Mouse (Mus musculus) ES-Bruce4 (cell line): Measurements from ENCODE around the gene Ppard. TPM values are rescaled to one million over a fixed set of nuclear protein-coding genes. Genes with fewer than 3 reads are reported as not detected.

Source experiments
- H3K27ac ChIP-seq: 2 replicates; pipeline ENCODE4 v1.5.1; 2012; ENCODE audit warnings: low read length, inconsistent platforms; ENCODE audit not compliant: insufficient read depth
- H3K27me3 ChIP-seq: 2 replicates; pipeline ENCODE4 v1.6.1; 2012; ENCODE audit warnings: mild to moderate bottlenecking, low read length, inconsistent platforms; ENCODE audit not compliant: control insufficient read depth, poor library complexity, insufficient read depth, severe bottlenecking
- H3K36me3 ChIP-seq: 2 replicates; pipeline ENCODE4 v1.6.1; 2012; ENCODE audit warnings: inconsistent platforms, mild to moderate bottlenecking, low read length, moderate library complexity; ENCODE audit not compliant: control insufficient read depth, poor library complexity, insufficient read depth, severe bottlenecking
- H3K4me1 ChIP-seq: one replicate; pipeline ENCODE4 v1.8.1; 2011; ENCODE audit warnings: low read length; ENCODE audit not compliant: control insufficient read depth, insufficient read depth
- H3K4me3 ChIP-seq: 2 replicates; pipeline ENCODE4 v1.5.1; 2011; ENCODE audit warnings: low read depth, mild to moderate bottlenecking, low read length
- H3K9ac ChIP-seq: 2 replicates; pipeline ENCODE4 v1.6.1; 2012; ENCODE audit warnings: low read depth, mild to moderate bottlenecking, inconsistent platforms; ENCODE audit not compliant: poor library complexity, severe bottlenecking
- H3K9me3 ChIP-seq: replicated peaks from 2 replicates; pipeline ENCODE4 v1.6.1; 2012; ENCODE audit warnings: mild to moderate bottlenecking, low read length, inconsistent platforms; ENCODE audit not compliant: control insufficient read depth, poor library complexity, insufficient read depth, severe bottlenecking
- CTCF ChIP-seq: IDR thresholded peaks from one replicate; pipeline ENCODE4 v1.8.1; 2011; ENCODE audit warnings: low read depth, low read length
- EP300 ChIP-seq: IDR thresholded peaks from 2 replicates; pipeline ENCODE4 v1.6.1; 2011; ENCODE audit warnings: low read depth, low read length; ENCODE audit not compliant: insufficient read depth
- POLR2A ChIP-seq: IDR thresholded peaks from one replicate; pipeline ENCODE4 v1.8.1; 2011; ENCODE audit warnings: low read length; ENCODE audit not compliant: insufficient read depth
- polyA plus RNA-seq: library from polyadenylated mRNA; stranded (reverse); fragments of >200 nt; gene quantifications from 2 replicates; pipeline ENCODE4 v1.2.4, GENCODE M21; 2011; ENCODE audit warnings: low read depth; ENCODE audit not compliant: missing spikeins, insufficient read depth, insufficient read length

Gene Ppard
- polyA plus RNA-seq, 1 experiment: 24.0 TPM

DNA sequence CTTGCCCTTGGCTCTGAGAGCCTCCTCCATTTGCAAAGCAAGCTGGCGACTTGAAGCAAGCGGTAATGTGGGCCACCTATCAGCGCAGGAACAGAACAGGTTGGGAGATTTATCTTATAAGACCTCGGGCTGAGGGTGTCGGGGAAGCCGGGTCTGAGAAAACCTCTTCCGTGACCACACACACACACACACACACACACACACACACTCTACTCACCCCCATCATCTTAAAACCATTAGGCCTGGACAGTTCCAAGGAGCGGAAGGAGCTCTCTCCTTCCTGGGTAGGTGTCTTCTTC, 24.2 kb upstream of the Ppard start:
- H3K27ac ChIP-seq: peak overlapping the region; percentile 7
- no peaks in the 10 kb centered on the region for H3K9me3 ChIP-seq
- TF ChIP-seq CTCF: no peak
- TF ChIP-seq POLR2A: no peak
- TF ChIP-seq EP300: no peak
- H3K36me3 ChIP-seq: no peaks in the 10 kb centered on the region
- H3K9ac ChIP-seq: peak overlapping the region; percentile 73
- peak overlapping the region; percentile 73 for H3K4me3 ChIP-seq
- no peaks in the 10 kb centered on the region for H3K27me3 ChIP-seq
- H3K4me1 ChIP-seq: peaks cover 3% of the 10 kb centered on the region

DNA sequence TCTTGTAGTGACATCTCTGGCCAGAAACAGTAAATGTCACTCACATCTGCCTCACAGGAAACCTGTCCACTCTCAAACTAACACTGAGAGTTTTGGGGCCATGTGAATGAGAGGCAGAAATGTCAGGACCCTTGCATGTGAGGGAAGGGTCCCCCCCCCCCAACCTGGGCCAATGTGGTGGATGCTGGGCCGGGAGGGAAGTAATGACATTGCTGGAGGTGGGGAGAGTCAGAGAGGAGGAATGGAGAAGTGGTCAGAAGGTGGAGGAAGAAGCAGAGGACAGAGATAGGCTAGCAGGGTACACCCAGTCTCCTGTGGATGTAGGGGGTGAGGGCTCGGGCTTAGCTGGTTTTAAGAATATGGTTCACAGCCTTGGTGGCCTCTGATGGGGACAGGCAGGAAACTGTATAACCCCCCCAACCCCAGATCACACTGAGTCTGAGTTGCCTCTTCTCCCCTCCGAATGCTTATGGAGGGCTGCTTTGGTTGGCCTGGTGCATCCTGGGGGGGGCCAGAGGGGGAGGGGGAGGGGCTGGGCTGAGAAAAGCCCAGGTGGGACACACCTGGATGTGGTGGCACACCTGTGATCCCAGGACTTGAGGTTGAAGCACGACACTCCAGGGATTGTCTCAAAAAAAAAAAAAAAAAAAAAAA, 22.9 kb upstream of the Ppard start:
- Histone ChIP-seq H3K36me3 (no peaks in the 10 kb centered on the region), H3K4me1 (peaks cover 3% of the 10 kb centered on the region), H3K27ac (no peak overlapping the region), H3K27me3 (no peaks in the 10 kb centered on the region), H3K4me3 (no peak overlapping the region), H3K9ac (no peak overlapping the region), H3K9me3 (no peaks in the 10 kb centered on the region)
- TF ChIP-seq EP300 (no peak), CTCF (no peak), POLR2A (no peak)

DNA sequence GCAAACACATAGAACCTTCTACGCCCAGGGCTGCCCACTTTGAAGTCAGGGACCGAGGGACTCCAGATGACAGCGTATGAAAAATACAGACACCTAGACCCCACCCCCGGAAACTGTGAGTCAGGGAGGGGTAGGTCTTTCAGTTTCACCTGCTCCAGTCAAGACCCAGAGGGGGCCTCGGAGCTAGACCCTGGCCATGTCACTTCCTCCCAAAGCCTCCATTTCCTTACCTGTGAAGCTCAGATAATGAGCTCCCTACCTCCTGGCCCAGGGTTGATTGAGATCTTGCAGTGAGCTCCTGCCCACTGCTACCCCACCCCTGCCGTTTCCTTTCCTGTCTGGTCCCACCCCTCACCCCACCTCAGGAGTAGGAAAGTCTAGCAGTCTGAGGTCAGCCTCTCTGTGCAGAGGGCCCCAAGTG, 20.6 kb upstream of the Ppard start:
- Histone ChIP-seq H3K9me3 (no peaks in the 10 kb centered on the region), H3K27ac (peak overlapping the region; percentile 74), H3K36me3 (no peaks in the 10 kb centered on the region), H3K4me3 (no peak overlapping the region), H3K9ac (no peak overlapping the region), H3K27me3 (no peaks in the 10 kb centered on the region), H3K4me1 (peaks cover 3% of the 10 kb centered on the region)
- TF ChIP-seq EP300: no peak
- TF ChIP-seq CTCF: no peak
- TF ChIP-seq POLR2A: no peak

DNA sequence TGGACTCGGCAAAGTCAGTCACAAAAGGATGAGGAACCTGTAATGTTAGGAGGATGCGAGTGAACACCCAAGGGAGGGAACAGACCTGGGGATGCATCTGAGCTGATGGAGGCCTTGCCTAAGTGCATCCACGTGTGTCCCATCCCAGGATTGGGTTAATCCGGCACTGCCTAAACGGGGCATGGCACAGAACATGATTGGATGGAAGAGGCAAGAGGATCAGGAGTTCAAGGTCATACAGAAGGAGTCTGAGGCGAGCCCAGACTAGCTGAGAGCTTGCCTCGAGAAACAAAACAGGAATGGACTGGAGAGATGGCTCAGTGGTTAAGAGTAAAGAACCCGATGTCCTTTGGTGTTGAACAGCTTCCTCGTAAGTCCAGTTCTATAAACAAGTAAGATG, 20.1 kb upstream of the Ppard start:
- no peak overlapping the region for H3K9ac ChIP-seq
- H3K4me1 ChIP-seq: peaks cover 3% of the 10 kb centered on the region
- TF ChIP-seq EP300 (no peak), POLR2A (no peak), CTCF (no peak)
- peak overlapping the region; percentile 74 for H3K27ac ChIP-seq
- no peaks in the 10 kb centered on the region for H3K36me3 ChIP-seq
- H3K27me3 ChIP-seq: no peaks in the 10 kb centered on the region
- H3K9me3 ChIP-seq: no peaks in the 10 kb centered on the region
- H3K4me3 ChIP-seq: no peak overlapping the region

DNA sequence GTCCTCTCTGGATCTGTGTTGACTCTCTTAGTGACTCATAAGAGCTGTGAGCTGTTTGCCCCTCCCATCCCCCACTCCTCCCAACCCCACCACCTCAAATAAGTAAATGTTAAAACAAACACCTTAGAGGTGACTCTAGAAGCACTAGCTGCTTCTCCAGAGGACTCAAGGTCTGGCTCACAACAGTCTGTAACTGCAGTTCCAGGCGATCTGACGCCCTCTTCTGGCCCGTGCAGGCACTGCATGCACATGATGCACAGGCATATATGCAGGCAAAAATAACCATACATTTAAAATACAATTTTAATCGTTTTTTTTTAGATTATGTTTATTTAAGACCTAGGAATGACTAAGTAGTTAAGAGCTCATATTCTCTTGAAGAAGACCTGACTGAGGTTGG, 19.3 kb upstream of the Ppard start:
- Histone ChIP-seq H3K9me3 (no peaks in the 10 kb centered on the region), H3K36me3 (no peaks in the 10 kb centered on the region), H3K4me3 (no peak overlapping the region), H3K27me3 (no peaks in the 10 kb centered on the region), H3K9ac (no peak overlapping the region), H3K4me1 (peaks cover 3% of the 10 kb centered on the region), H3K27ac (peak overlapping the region; percentile 74; the same call in 1 of the 2 replicates)
- TF ChIP-seq CTCF (peak; percentile 85), POLR2A (no peak), EP300 (no peak)

DNA sequence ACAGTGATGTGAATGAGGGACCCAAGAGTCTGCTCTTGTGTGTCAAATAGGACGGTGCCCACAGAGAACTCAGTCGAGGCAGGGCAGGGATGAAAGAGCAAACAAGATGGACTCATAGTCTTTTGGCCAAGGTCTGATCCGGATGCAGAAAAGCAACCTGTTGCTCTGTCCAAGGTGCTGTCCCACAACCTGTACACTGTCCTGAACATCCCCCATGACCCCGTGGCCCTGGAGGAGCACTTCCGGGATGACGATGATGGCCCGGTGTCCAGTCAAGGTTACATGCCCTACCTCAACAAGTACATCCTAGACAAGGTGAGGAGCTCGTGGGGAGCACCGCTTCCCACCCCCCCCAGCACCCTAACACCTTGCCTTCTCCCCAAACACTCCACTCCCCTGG, 15.7 kb upstream of the Ppard start:
- peaks cover 7% of the 10 kb centered on the region for H3K4me1 ChIP-seq
- H3K4me3 ChIP-seq: no peak overlapping the region
- H3K9ac ChIP-seq: no peak overlapping the region
- H3K36me3 ChIP-seq: no peaks in the 10 kb centered on the region
- H3K27me3 ChIP-seq: no peaks in the 10 kb centered on the region
- no peak for TF ChIP-seq CTCF
- TF ChIP-seq POLR2A: no peak
- TF ChIP-seq EP300: no peak
- no peaks in the 10 kb centered on the region for H3K9me3 ChIP-seq
- peak overlapping the region; percentile 19; the same call in 1 of the 2 replicates for H3K27ac ChIP-seq
